Mouse (Mus musculus) testis, postnatal 10 days (tissue): ENCODE measurements at regions not wholly inside any gene's neighbourhood (a gene's known extent, or its start where the extent isn't known, plus 50 kb on each side); places are given as distances from the start of the nearest gene placed in this dataset.
"Not testable (repeated sequence)": the region's sequence is repeated elsewhere in the genome, so short reads cannot be mapped to it uniquely, and the experiment has no call there.

Experiments used
- DNase-seq: peaks from one replicate; pipeline ENCODE4 v3.0.0; 2021; ENCODE audit warnings: low spot score

DNA sequence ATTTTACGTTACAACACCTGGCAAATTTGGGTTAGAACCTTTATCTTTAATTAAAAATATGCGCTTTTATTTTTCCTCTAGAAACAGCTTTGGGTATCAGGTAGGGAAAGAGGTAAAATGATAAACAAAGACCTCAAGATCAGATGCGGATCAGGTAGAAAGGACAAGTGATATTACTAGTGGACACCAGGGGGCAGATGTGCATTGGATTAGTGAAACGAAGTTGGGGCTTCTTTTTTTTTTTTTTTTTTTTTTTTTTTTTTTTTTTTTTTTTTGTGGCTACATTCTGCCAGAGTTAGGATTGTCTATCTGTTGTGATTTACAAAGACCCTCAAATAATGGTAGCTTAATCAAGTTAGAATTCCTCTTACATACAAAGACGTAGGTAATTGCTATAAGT, 153.8 kb downstream of the Cd109 start:
- no peak for DNase-seq

DNA sequence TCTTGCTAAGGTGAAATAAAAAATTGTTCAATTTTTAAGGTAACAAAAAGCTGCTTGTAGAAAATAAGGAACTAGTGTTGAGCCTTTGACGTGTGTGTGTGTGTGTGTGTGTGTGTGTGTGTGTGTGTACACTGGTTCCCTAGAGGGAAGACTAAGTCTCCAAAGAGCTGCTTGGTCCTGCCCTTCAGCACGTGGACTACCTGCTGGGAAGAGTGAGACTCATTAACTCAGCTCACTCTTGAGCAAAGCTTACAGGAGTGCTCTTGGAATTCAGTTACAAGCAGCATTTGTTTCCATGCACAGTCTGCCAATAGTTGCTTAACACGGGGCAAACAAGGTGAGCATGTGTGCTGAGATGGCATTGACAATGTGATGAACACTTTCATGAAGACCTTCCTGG, 158.6 kb downstream of the Cd109 start:
- no peak for DNase-seq

DNA sequence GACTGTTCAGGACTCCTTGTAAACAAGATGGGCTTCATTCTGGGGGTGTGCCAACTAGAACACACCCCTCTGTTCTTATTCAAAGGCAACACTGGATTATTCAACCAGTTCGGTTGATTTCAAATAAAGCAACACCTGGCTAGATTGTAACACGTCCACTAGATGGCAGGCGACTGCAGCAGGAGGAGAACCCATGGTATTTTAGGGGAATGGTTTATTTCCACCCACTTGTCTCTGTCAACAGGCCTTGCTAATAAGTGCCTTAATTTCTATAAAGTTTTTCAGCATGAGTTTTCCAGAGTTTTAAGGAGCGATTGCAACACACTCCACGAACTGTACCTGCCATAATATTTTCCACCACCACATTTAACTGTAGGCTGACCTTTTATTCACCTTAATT, 160.1 kb downstream of the Cd109 start:
- DNase-seq, result peak; percentile 48

DNA sequence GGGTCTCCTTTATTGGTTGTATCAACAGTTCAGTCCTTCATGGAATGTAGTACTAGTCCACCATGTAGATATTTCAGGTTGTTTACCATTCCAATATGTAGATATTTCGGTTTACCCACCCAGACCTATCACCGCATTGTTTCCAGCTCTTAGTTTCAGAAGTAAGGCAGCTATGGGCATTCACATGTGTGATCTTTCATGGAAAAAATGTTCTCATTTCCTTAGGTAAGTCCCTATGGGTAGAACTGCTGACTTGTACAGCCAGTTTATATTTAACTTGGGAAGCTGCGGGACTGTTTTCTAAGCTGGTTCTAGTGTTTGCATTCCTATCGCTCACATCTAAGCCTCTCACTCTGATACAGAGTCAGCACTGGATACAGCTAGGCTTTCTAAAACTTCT, 165.2 kb downstream of the Cd109 start:
- no peak for DNase-seq

DNA sequence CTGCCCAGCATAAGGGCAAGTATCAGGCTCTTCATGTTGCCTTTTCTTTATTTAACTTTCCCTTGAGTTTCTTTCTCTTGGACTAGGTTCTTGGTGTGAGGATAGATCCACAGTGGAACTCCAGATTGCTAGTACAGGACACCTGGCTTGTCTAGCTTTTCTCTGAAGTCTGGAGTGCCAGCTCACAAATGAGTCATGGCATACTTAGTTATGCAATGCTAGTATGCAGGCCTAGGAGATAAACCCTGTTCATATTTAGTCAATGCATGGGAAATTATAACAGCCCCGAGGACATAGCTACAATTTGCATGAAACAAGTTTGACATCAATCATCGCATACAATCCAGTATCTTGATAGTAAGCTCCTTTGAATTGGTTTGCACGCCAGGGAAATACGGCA, 167.0 kb downstream of the Cd109 start:
- no peak for DNase-seq

DNA sequence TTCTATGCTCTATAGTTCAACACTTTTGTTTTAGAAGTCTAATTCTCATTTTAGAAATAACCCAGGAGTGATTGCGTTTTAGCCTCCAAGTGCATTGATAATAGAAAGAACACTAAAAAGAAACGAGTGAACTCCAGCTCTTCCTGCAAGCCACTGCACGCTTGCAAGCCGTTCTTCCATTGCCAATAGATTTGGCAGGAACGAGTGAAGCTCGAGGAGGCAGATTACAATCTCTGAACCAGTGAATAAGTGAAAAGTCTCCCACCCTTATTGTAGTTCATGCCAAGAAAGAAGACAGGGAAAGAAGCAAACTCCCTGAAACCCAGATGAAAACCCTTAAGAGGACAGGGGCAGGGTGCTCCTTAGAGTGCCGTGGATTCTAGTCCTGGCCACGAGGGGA, 167.5 kb downstream of the Cd109 start:
- DNase-seq, result no peak

DNA sequence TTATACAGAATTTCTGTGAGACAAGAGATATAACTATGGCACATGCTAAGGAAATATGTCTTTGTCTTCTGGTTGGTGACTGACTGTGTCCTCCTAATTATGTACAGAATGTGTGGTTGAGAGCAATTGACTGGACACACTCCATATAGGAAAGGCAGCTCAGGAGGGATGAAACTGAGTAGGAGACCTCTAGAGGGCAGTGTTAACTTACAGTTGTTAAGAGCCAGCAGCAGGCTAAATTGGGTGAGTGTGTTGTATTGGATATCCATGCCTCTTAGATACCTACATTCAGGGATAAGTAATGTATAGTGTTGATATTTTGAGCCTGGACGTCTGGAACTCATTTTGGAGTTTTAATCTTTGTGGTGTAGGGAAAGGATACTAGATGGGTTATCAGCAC, 172.5 kb downstream of the Cd109 start:
- no peak for DNase-seq

DNA sequence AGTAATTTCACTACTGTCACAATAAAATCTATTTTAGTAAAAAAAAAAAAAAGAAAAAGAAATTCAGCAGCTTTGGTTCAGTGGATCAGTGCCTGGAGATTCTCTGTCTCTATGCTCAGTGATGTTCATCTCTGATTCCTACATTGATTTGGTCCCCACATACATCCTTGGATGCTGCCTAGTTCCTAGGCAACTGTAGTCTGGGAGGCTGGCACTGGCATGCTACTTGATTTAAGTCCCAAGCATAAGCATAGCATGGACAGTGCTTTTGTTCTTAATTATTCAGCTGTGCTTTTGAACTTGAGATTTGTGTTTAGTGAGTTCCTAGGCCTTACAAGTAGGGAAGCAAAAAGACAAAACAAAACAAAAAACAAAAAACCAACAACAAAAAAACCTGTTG, 174.4 kb downstream of the Cd109 start:
- DNase-seq, result no peak

DNA sequence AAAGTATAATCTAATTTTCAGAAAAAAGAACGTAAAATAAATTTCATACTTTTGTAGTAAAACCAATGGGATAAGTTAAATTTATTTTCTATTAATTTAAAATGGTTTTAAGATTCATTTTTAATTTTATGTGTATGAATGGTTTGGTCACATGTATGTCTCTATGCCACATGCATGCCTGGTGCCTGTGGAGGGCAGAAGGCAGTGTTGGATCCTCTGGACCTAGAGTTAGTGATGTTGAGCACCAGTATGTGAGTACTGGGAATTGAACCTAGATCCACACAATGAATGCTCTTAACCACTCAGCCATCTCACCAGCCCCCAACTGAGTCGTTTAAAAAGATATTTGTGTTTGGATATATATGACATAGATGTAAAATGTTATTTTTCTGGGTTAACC, 174.8 kb downstream of the Cd109 start:
- DNase-seq, result no peak

DNA sequence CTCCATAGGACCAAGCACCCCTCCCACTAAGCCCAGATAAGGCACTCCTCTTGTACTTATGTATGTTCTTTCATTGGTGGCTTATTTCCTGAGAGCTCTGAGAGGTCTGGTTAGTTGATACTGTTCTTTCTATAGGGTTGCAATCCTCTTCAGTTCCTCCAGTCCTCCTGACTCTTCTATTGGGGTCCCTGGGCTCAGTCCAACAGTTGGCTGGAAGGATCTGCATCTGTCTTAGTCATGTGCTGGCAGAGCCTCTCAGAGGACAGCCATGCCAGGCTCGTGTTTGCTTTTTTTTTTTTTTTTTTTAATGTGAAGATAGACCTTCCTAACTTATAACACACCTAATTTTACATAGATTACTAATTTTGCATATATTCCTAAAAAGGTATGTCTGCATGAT, 180.5 kb downstream of the Cd109 start:
- no peak for DNase-seq

DNA sequence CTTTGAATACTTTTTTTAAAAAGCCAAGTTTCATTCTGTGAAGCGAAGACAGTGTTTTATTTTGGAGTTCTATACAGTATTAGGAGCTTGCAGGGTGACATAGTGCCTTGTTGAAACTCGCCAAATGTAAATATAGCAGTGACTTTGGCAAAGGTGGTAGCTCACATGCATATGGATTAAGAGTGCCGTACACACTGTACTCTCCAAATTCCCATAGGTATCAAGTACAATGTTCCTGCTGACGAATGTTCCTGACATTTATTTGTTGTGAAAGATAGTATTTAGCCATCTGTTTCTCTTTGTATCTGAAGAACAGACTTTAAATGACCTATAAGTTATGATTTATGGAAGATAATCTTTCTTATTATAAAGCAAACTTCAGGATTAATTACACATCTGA, 201.9 kb downstream of the Cd109 start:
- no peak for DNase-seq

DNA sequence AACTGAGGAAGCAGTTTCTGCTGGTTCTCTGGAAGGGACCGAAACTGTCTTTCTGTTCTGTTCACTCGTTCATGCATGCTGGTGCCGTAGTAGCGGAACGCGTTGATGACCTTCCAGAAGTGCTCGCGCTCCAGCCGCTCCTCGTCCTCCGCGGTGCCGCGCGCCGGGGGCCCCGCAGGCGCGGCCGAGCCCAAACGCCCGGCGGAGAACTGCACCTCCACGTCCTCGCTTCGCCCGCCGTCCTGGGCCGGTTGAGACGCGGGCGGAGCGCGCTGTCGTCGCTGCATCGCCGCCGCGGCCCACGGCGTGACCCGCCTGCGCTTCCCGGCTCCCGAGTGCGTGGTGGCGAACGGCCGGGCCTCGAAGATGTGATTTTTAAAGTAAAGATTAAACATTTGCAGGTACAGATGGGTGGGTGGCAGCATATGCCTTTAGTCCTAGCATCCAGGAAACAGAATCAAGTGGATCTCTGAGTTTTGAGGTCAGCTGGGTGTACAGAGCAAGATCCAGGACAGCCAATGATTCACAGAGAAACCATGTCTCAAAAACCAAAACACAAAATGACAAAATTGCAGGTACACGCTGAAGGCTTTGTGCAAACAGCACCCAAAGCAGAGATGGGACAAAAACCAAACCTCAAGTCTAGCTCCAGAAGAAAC, 206.3 kb downstream of the Cd109 start:
- not testable (repeated sequence) for DNase-seq

DNA sequence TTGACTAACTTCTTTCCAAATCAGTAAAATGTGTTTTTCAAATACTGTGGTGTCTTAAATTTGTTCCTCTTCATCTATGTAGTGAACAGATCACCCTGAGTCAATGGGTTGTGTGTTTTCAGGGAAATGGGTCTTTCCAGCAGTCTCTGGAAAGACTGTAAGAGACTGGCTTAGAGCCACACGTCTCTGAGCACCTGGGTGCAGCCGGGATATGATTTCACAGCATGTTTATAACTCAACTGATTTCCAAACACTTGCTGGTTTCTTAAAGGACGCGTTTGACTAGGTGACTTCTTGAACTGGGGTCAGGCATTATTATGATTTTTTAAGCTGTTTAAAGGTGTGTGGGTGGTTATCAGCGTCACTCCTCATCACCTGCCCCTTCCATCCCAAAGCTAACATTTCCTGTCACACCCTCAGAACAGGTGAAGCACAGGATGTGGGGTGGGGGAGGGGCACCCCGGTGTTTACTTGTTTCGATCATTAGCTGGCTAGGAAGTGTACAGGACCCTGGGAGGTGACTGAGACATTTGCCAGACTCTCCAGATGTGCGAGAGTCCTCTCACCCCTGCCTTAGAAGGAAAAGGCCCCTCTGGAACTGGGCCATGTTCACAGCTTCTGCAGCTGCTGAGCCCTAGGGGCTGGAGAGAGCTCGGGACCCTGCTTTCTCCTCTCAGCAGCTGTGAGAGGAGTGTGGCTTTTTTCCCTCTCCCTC, 229.8 kb downstream of the Cd109 start:
- peak; percentile 42 for DNase-seq

DNA sequence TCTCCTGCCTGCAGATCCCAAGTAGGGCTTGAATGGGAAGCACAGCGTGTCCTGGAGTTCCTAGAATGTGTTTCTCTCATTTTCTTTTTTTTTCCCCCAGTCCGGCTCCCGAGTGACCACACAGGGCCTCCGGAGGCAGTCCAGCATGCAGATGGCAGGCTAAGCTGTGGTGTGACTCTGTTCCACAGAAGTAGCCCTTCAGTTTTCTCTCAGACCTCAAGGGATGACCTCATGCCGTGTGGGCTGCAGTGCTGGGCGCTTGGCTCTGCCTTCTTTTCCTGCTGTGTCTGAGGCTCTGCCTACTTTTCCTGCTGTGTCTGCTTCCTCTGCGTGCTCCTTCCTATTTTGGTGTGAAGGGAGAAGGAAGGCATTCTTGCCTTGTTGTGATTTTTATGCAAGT, 230.8 kb downstream of the Cd109 start:
- no peak for DNase-seq

DNA sequence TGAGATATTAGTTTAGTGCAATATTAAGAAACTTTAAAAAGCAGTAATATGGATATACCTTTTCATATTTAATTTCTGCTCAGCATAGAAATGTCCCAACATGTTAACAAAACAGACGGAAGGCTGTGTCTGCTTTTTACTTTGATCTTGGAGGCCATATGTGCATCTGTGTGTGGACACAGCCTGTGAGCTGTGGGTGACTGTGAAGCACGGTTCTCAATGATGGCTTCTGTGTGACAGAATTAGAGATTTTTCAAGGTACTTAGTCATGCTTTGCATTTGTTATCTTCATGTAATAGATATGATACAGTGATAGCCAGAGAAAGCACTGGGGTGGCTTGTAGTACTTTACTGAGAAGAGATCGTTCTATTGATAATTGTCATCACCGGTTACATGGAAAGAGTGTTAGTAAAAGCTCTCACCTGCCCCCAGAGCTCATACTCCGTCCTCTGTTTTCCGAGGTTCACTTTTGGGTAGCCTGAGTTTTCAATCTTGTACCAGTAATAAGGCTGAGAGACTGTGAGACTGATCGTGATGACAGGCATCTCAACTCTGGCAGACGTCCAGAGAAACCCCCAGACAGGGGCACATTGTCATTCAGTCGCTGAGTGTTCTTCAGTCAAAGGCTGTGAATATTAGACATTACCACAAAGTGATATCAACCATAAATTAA, 232.7 kb downstream of the Cd109 start:
- DNase-seq, result no peak

DNA sequence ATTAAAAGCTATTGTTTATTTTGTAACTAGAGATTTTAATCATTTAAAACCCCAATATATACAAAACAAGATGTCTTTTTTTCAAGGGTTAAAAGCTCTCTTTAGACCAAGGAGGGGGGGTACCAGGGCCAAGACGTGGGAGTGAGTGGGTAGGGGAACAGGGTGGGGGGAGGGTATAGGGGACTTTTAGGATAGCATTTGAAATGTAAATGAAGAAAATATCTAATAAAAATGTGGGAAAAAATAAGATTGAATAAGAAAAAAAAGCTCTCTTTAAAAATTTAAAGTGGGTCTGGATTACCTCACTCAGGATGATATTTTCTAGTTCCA, 233.2 kb downstream of the Cd109 start:
- not testable (repeated sequence) for DNase-seq

DNA sequence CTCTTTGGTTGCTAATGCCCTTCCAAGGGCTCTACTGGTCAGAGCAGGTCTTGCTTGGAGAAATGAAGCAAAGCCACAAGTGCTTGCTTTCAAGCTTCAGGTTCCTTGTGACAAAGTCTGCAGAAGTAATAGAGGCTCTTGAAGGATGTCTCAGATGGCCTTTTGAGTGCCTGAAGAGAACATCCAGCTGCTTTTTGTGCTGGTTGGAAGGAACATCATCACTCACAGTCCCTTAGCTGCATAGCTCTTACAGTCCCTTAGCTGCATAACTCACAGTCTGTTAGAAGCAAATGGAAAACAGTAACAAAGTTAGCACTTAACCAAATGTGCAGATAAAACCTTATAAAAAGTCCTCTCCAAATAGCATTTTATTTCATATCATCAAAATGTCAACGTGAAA, 241.6 kb downstream of the Cd109 start:
- DNase-seq, result no peak

DNA sequence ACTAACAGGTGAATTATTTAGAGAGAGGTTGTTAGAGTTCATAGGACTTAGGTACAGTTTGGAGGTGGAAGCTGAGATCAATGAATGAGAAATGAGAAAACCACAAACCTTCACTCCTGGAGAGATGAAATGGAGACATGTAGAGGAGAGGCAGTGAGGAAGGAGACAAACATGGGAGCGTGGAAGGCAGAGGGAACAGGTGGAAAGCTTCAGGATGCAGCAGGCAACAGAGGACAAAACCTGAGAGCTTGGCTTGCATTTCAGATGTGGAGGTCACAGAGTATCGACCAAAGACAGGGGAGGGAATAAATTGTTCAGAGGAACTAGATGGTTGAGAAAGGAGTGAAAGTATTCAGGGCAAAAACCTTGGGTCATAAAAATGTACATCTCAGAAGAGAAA, 244.6 kb downstream of the Cd109 start:
- DNase-seq, result no peak

DNA sequence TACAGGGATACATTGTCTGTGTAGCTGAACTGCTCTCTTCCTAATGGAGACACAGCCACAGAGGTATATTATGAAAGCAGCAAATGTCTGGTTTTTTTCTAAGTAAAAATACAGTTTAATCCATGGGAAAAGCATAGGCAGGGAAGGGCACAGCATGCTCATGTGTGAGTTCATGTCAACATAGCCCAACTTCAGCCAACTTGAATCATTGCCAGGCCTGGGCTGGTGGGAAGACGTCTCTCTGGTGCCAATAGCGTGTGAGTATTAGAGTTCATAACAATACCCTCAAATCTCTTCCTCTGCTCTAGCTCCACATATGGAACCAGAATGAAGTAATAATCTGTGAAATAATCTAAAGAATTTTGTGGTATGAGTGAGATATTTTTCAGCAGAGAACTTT, 257.2 kb downstream of the Cd109 start:
- no peak for DNase-seq

DNA sequence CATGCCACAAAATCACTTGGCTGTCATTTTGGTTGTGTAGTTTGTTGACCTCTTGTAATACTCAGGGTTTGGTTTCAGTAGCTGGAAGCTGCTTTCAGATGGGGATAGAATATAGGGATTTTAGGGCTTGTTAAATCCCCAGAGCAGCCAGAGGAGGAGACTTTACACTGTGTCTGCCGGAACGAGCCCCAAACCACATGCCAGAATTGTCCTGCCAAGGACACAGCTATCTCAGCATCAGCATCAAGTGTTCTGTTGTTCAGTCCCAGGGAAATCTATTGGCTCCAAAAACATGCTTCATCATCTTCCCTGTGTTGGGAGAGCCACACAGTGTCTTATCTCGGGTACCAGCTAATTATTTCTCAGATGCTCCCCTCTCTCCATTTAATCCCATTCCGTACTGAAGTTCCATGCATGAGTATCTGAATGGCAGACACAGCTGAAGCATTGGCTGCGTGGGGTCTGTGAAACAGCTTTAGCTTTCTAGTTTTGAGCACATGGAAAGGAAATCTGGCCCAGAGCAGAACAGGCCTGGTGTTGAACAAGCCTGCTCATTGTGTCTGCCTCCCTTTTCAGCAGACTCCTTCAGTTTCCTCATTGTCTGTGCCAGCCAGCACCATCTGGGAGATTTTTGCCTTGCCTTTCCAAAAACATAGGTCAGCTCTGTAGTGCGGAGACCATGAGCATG, 264.8 kb downstream of the Cd109 start:
- no peak for DNase-seq

DNA sequence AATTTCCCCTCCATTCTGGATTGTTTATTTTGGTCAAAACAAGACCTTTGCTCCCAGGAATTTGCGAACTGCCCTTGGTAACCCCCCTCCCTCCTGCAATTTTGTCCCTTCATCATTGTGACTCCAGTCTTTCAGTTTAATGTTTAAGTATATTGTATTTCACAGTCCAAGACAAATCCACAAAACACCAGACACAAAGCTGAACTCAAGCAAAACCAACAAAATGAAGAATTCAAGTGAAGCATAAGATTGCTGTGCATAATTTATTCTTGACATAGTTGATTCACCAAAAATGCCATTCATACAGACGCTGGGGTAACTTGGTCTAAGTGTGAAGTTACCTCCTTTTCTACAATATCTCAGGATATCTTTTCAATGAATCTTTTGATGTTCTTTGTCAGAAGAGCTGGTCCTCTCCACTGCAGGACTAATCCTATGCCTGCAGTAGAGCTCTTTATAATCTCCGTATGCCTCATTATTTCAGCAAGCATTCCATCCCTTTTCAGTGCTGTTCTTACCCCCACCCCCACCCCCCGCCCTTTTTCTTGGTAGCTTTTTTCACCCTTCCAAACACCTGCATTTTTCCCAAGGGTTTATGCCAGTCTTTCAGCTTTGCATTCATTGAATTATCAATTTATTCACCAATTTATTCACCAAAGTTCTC, 265.4 kb downstream of the Cd109 start:
- DNase-seq, result no peak

DNA sequence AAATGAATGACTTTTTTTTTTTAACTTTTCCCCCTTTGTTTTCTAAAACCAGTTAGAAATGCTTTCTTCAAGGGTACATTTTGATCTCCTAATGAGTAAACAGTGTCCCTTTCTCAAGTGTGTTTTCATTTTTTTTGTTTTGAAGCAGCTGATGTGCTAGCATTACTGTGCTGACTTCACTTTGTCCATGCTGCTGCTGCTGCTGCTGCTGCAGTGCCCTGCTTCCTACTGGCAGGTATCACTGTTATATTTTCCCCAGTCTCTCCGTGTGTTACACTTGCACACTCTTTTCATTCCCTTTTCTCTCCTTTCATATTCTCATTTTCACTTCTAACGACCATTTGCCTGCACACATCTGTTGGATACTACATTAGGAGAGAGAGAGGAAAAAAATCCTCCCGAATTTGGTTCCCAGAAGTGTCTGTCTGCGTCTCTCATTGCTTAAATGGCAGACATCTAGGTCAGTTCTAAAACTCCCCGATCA, 266.0 kb downstream of the Cd109 start:
- DNase-seq, result no peak
